Mouse (Mus musculus) MEL (cell line): ENCODE results near the gene Slc45a2.

Source experiments
- CHD1 ChIP-seq: IDR thresholded peaks from 2 replicates; pipeline ENCODE4 v1.6.1; 2012; ENCODE audit warnings: low read depth, mild to moderate bottlenecking, inconsistent platforms, low read length, improper control_type of control experiment
- CTCF ChIP-seq, 3 experiments: IDR thresholded peaks in 2 of 3; conservative IDR thresholded peaks in 1 of 3; 2 replicates each; pipeline ENCODE4 v1.5.1; 2011 to 2012; ENCODE audit warnings: low read length in 3 of 3, low read depth in 2 of 3, mild to moderate bottlenecking in 2 of 3, improper control_type of control experiment in 1 of 3, inconsistent platforms in 1 of 3, mixed read lengths in 1 of 3, moderate library complexity in 1 of 3; ENCODE audit not compliant: control insufficient read depth in 1 of 3, insufficient read depth in 1 of 3, poor library complexity in 1 of 3, severe bottlenecking in 1 of 3
- ELF1 ChIP-seq: IDR thresholded peaks from 2 replicates; pipeline ENCODE4 v1.6.1; 2014; ENCODE audit warnings: low read depth, mild to moderate bottlenecking, inconsistent platforms, low read length, improper control_type of control experiment, moderate library complexity
- EP300 ChIP-seq, 2 experiments: IDR thresholded peaks; 2 replicates each; pipeline ENCODE4 v1.6.1; 2011; ENCODE audit warnings: improper control_type of control experiment in 2 of 2, low read length in 2 of 2, low read depth in 1 of 2, mild to moderate bottlenecking in 1 of 2
- KAT2A ChIP-seq: conservative IDR thresholded peaks from 2 replicates; pipeline ENCODE4 v1.6.1; 2012; ENCODE audit warnings: low read depth, low read length, improper control_type of control experiment, inconsistent platforms
- MYC ChIP-seq: IDR thresholded peaks from 2 replicates; pipeline ENCODE4 v1.6.1; 2011; ENCODE audit warnings: low read depth, mild to moderate bottlenecking, low read length, improper control_type of control experiment, moderate library complexity
- POLR2A ChIP-seq, 2 experiments: IDR thresholded peaks; 2 replicates each; pipeline ENCODE4 v1.6.1; 2011 to 2012; ENCODE audit warnings: low read length in 2 of 2, mild to moderate bottlenecking in 2 of 2, control low read depth in 1 of 2, improper control_type of control experiment in 1 of 2, low read depth in 1 of 2, moderate library complexity in 1 of 2; ENCODE audit not compliant: control insufficient read depth in 1 of 2, insufficient read depth in 1 of 2, poor library complexity in 1 of 2
- SMC3 ChIP-seq: IDR thresholded peaks from 2 replicates; pipeline ENCODE4 v1.6.1; 2011; ENCODE audit warnings: low read depth, low read length, improper control_type of control experiment
- TCF12 ChIP-seq: IDR thresholded peaks from 2 replicates; pipeline ENCODE4 v1.6.1; 2014; ENCODE audit warnings: low read depth, mild to moderate bottlenecking, inconsistent platforms, low read length, improper control_type of control experiment, moderate library complexity
- UBTF ChIP-seq: IDR thresholded peaks from 2 replicates; pipeline ENCODE4 v1.6.1; 2012; ENCODE audit warnings: low read depth, mild to moderate bottlenecking, inconsistent platforms, low read length, improper control_type of control experiment, moderate library complexity, borderline replicate concordance; ENCODE audit not compliant: insufficient read depth
- USF1 ChIP-seq: IDR thresholded peaks from 2 replicates; pipeline ENCODE4 v1.6.1; 2014; ENCODE audit warnings: low read depth, mild to moderate bottlenecking, inconsistent platforms, low read length, improper control_type of control experiment, moderate library complexity

GRCm38 (mm10) chr15:11036535-11037375 is 36.2 kb downstream of the Slc45a2 start:
- TF ChIP-seq UBTF: no peak
- TF ChIP-seq CTCF (IDR thresholded peaks at IDR 0.05 in 2 of 3, conservative IDR thresholded peaks at IDR 0.05 in 1 of 3; ENCODE audit: control insufficient read depth in 1 of 3, insufficient read depth in 1 of 3, low read depth in 2 of 3, low read length in 3 of 3, poor library complexity in 1 of 3, severe bottlenecking in 1 of 3): no peak
- TF ChIP-seq CHD1: no peak
- TF ChIP-seq SMC3: no peak
- TF ChIP-seq POLR2A (IDR thresholded peaks at IDR 0.05; ENCODE audit: control insufficient read depth in 1 of 2, insufficient read depth in 1 of 2, low read depth in 1 of 2, low read length in 2 of 2, poor library complexity in 1 of 2): no peak
- no peak for TF ChIP-seq KAT2A
- no peak for TF ChIP-seq TCF12
- TF ChIP-seq USF1: no peak
- TF ChIP-seq ELF1: no peak
- TF ChIP-seq MYC: no peak
- TF ChIP-seq EP300 (IDR thresholded peaks at IDR 0.05; ENCODE audit: low read depth in 1 of 2, low read length in 2 of 2): no peak
